Mouse (Mus musculus): ENCODE results near the gene Anapc11.

DNA sequence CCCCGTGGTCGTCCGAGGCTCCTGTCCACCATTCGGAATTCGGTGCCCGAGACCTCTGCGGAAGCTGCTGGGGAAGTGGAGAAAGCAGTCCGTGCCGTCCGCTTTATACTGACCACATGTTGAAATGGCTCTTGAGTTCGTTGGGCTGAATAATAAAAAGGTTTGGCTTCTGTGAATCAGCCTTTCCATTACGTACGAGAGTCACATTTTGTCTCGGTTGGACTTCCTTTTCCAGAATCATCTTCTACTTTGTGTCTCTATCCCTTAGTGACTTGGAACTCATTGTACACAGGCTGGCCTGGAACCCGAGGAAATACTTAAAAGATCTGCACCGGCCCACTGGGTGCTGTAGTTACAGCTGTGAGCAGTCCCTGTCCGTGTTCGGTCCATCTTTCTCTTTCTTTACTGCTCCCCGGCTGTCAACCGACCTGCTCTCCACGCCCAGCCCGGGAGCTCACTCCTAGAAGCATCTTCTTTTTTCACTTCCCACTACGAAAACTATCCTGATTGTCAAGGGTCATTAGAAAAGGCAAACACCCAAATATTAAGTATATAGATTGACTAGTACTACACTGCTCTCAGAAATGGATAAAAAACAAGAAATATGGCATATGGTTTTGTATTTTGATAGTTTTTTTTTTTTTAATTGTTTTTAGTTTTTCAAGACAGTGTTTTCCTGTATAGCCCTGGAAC is 24.5 kb upstream of the Anapc11 start:
- no peak for TF ChIP-seq CTCF (IDR thresholded peaks at IDR 0.05; ENCODE audit: low read depth, low read length)
- no peak for TF ChIP-seq GATA1 (IDR thresholded peaks at IDR 0.05; ENCODE audit: borderline replicate concordance, low read length)
